Mouse (Mus musculus) kidney, adult 8-10 months (tissue): ENCODE data around the gene Pax1.
A peak's percentile ranks its signal among the peaks of the same experiment; 100 is the strongest.

ENCODE experiments used
- DNase-seq, 2 experiments: peaks; one replicate each; pipeline ENCODE4 v3.0.0; 2022

The Pax1 gene

GRCm38 (mm10) chr2:147373667-147374007 lies 11.9 kb downstream of the Pax1 start:
- no peak for DNase-seq

GRCm38 (mm10) chr2:147374245-147374644 lies 12.5 kb downstream of the Pax1 start:
- no peak for DNase-seq

GRCm38 (mm10) chr2:147375019-147375715 lies 13.4 kb downstream of the Pax1 start:
- DNase-seq: no peak

- DNase-seq: peak; percentile 3 to 41
Observed at GRCm38 (mm10) chr2:147378934-147379333, 17.2 kb downstream of the Pax1 start.

- DNase-seq: no peak
Observed at GRCm38 (mm10) chr2:147383373-147383772, 21.6 kb downstream of the Pax1 start.

GRCm38 (mm10) chr2:147386949-147387348 lies 25.2 kb downstream of the Pax1 start:
- DNase-seq: no peak

- no peak for DNase-seq
Observed at GRCm38 (mm10) chr2:147409323-147409722, 47.6 kb downstream of the Pax1 start.

- DNase-seq: no peak
Observed at GRCm38 (mm10) chr2:147415037-147415436, 53.3 kb downstream of the Pax1 start.

GRCm38 (mm10) chr2:147424582-147425255 lies 63.0 kb downstream of the Pax1 start:
- DNase-seq: no peak

GRCm38 (mm10) chr2:147429607-147430356 lies 68.1 kb downstream of the Pax1 start:
- DNase-seq: peak in 1 of 2 experiments; percentile 4

GRCm38 (mm10) chr2:147433120-147433519 lies 71.4 kb downstream of the Pax1 start:
- DNase-seq: peak in 1 of 2 experiments; percentile 14
